Mouse (Mus musculus): ENCODE data around the gene Dnmt3b. TPM values are rescaled to one million over a fixed set of nuclear protein-coding genes. Genes with fewer than 3 reads are reported as not detected.
"Not testable (repeated sequence)": the region's sequence is repeated elsewhere in the genome, so short reads cannot be mapped to it uniquely, and the experiment has no call there.

Dnmt3b gene
- polyA plus RNA-seq, 1 experiment from 2014 or later: 7.0 TPM

DNA sequence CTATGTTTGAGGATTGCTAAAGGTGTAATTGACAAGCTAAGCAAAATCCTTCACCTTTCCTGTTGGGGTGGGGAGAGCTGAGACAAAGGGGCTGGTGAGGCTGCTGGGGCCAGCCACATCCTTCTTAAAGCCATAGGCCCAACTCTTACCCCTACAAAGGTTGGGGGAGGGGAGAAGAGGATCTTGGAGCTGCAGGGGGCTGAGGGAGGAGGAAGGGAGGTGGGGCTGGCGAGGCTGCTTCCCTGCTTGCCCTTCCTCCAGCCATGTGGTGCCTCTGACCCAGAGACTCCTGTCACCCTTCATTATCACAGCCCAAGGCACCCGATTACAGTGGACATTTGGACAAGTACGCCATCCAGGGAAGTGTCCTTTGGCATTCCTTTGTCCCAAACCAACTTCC is 2.4 kb downstream of the Dnmt3b start:
- no peak overlapping the region for H3K4me3 ChIP-seq (replicated peaks; ENCODE audit: low read length)
- H3K9me3 ChIP-seq (replicated peaks; ENCODE audit: control insufficient read depth, low read length): no peaks in the 10 kb centered on the region
- H3K9ac ChIP-seq (ENCODE audit: low read length): no peak overlapping the region
- no peak for ATAC-seq (ENCODE audit: insufficient read depth, low FRiP score)
- peaks cover 8% of the 10 kb centered on the region; the same call in 1 of the 2 replicates for H3K4me1 ChIP-seq (ENCODE audit: control insufficient read depth, insufficient read depth, low read length)
- H3K27ac ChIP-seq (ENCODE audit: low read length): no peak overlapping the region
- no peak overlapping the region for H3K4me2 ChIP-seq (ENCODE audit: low read depth, low read length)
- H3K27me3 ChIP-seq (ENCODE audit: control insufficient read depth, insufficient read depth, low read length): no peaks in the 10 kb centered on the region
- WGBS: 57% methylated on average over 3 of the region's 3 CpGs
- H3K36me3 ChIP-seq (ENCODE audit: control insufficient read depth, insufficient read depth, low read length): no peaks in the 10 kb centered on the region

DNA sequence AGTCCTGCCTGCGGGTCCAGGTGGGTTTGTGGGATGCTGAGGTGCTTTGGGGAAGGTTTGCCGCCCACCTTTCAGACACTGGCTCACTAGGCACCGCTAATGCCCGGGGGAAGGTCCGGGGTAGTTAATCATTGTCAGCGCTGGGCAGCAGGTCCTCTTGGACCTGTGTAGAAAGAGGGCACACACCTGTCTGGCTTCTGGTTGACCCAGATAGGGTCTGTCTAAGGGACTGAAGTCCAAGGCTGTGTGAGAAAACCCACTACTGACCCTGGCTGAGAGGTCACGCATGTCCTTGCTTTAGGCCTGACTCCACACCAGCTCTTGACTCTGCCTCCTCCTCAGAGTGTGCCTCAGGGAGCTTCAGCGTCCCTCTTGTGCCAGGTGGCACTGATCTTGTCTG is 8.4 kb downstream of the Dnmt3b start:
- H3K4me1 ChIP-seq (ENCODE audit: control insufficient read depth, insufficient read depth, low read length); H3K27me3 ChIP-seq (ENCODE audit: control insufficient read depth, insufficient read depth, low read length); H3K27ac ChIP-seq (ENCODE audit: low read length); H3K9ac ChIP-seq (ENCODE audit: low read length); H3K4me2 ChIP-seq (ENCODE audit: low read depth, low read length); ATAC-seq (ENCODE audit: insufficient read depth, low FRiP score); H3K36me3 ChIP-seq (ENCODE audit: control insufficient read depth, insufficient read depth, low read length); H3K4me3 ChIP-seq (replicated peaks; ENCODE audit: low read length); H3K9me3 ChIP-seq (replicated peaks; ENCODE audit: control insufficient read depth, low read length): not testable (repeated sequence)
- 74% methylated on average over 7 of the region's 8 CpGs for WGBS

DNA sequence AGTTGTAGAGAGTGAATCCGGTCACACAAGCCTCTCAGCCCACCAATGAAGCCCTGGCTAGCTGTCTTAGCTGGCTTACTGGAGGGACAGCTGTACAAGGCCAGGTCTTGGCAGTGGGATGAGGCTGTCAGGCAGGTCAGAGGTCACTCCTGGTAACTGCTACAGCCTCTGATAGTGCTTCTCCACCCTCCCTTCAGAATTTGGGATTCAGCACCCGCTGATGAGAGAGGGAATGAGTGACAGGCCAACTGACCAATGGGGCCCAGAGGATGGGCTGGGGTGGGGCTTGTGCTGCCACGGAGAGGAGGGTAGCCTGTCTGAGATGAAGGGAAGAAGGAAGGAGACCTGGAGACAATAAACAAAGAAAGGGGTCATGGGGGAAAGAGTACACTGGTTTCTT is 11.4 kb downstream of the Dnmt3b start:
- peak; percentile 19; the same call in 1 of the 2 replicates for ATAC-seq (ENCODE audit: insufficient read depth, low FRiP score)
- Histone ChIP-seq H3K27me3 (ENCODE audit: control insufficient read depth, insufficient read depth, low read length) (no peaks in the 10 kb centered on the region), H3K4me1 (ENCODE audit: control insufficient read depth, insufficient read depth, low read length) (no peaks in the 10 kb centered on the region), H3K27ac (ENCODE audit: low read length) (no peak overlapping the region), H3K36me3 (ENCODE audit: control insufficient read depth, insufficient read depth, low read length) (no peaks in the 10 kb centered on the region), H3K4me2 (ENCODE audit: low read depth, low read length) (no peak overlapping the region), H3K4me3 (replicated peaks; ENCODE audit: low read length) (no peak overlapping the region), H3K9me3 (replicated peaks; ENCODE audit: control insufficient read depth, low read length) (no peaks in the 10 kb centered on the region), H3K9ac (ENCODE audit: low read length) (no peak overlapping the region)
- WGBS: 32% methylated on average over 3 of the region's 3 CpGs

DNA sequence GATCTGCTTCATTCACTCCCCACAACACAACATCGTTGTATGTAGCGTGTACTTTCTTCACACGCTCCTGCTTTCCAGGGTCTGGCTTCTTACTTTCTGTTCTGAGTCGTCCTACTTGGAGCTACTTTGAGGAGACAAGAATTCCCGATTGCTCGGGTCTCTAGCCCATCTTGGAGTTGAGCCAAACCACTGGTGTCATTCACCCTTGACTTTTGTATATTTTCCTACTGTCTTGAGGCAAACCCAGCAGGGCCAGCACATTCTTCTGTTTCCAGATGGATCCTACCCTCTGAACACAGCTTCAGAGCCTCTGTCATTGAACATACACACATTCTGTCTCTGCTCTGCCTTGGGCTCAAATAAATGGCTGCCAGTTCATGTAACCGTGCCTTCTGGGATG is 16.2 kb downstream of the Dnmt3b start:
- H3K27ac ChIP-seq (ENCODE audit: low read length): no peak overlapping the region
- H3K36me3 ChIP-seq (ENCODE audit: control insufficient read depth, insufficient read depth, low read length): no peaks in the 10 kb centered on the region
- no peak overlapping the region for H3K9ac ChIP-seq (ENCODE audit: low read length)
- no peaks in the 10 kb centered on the region for H3K4me1 ChIP-seq (ENCODE audit: control insufficient read depth, insufficient read depth, low read length)
- no peak for ATAC-seq (ENCODE audit: insufficient read depth, low FRiP score)
- no peak overlapping the region for H3K4me3 ChIP-seq (replicated peaks; ENCODE audit: low read length)
- H3K9me3 ChIP-seq (replicated peaks; ENCODE audit: control insufficient read depth, low read length): no peaks in the 10 kb centered on the region
- H3K4me2 ChIP-seq (ENCODE audit: low read depth, low read length): no peak overlapping the region
- 77% methylated on average over 7 of the region's 7 CpGs for WGBS
- no peaks in the 10 kb centered on the region for H3K27me3 ChIP-seq (ENCODE audit: control insufficient read depth, insufficient read depth, low read length)

DNA sequence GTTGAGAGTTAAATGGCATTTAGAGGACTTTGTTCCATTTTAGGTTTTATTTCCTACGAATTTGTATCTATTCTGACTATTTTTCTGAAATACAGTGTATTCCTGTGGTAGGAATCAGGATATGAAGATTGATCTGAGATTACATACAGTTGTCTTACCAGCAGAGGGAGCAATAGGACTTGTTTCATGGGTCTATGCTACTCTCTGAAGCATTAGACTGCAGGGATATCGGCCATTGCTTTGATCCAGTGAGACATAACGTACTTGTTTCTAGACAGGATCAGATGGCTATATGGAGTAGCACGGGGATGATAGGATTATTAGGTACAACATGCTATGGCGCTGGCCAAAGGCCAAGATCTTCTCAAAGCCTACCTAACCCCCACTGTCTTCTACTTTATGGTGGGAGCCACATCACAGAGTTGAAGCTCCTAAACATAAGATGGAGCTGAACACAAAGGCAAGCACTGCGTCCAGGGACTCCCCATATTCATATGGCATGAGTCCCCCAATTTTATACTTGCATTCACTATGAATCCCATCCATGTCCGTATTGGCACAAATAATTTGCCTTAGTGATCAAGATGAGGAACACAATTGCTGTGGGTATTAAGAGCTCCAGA is 19.6 kb downstream of the Dnmt3b start:
- no peaks in the 10 kb centered on the region for H3K36me3 ChIP-seq (ENCODE audit: control insufficient read depth, insufficient read depth, low read length)
- no peaks in the 10 kb centered on the region for H3K27me3 ChIP-seq (ENCODE audit: control insufficient read depth, insufficient read depth, low read length)
- H3K9ac ChIP-seq (ENCODE audit: low read length): no peak overlapping the region
- no peak for ATAC-seq (ENCODE audit: insufficient read depth, low FRiP score)
- H3K27ac ChIP-seq (ENCODE audit: low read length): no peak overlapping the region
- no peak overlapping the region for H3K4me2 ChIP-seq (ENCODE audit: low read depth, low read length)
- WGBS: 60% methylated on average over 7 of the region's 7 CpGs
- H3K4me1 ChIP-seq (ENCODE audit: control insufficient read depth, insufficient read depth, low read length): no peaks in the 10 kb centered on the region
- H3K9me3 ChIP-seq (replicated peaks; ENCODE audit: control insufficient read depth, low read length): no peaks in the 10 kb centered on the region
- no peak overlapping the region for H3K4me3 ChIP-seq (replicated peaks; ENCODE audit: low read length)

DNA sequence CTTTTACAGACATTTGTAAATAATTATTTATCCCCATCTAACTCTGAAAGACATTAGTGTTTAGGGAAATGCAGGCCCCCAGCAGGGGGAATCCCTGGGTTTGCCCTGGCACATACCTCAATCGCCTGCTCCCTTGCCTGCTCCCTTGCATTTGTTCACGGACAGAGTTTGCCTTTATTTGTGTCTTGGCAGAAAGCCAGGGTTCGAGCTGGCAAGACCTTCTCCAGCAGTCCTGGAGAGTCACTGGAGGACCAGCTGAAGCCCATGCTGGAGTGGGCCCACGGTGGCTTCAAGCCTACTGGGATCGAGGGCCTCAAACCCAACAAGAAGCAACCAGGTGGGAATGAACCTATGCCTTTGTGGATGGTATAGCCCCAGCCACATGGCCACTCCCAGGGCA is 20.9 kb downstream of the Dnmt3b start:
- H3K27me3 ChIP-seq (ENCODE audit: control insufficient read depth, insufficient read depth, low read length): no peaks in the 10 kb centered on the region
- no peak overlapping the region for H3K9ac ChIP-seq (ENCODE audit: low read length)
- H3K36me3 ChIP-seq (ENCODE audit: control insufficient read depth, insufficient read depth, low read length): no peaks in the 10 kb centered on the region
- no peak overlapping the region for H3K4me2 ChIP-seq (ENCODE audit: low read depth, low read length)
- WGBS: 64% methylated on average over 5 of the region's 5 CpGs
- no peak; the same call in 1 of the 2 replicates for ATAC-seq (ENCODE audit: insufficient read depth, low FRiP score)
- no peaks in the 10 kb centered on the region for H3K4me1 ChIP-seq (ENCODE audit: control insufficient read depth, insufficient read depth, low read length)
- no peaks in the 10 kb centered on the region for H3K9me3 ChIP-seq (replicated peaks; ENCODE audit: control insufficient read depth, low read length)
- H3K4me3 ChIP-seq (replicated peaks; ENCODE audit: low read length): no peak overlapping the region
- H3K27ac ChIP-seq (ENCODE audit: low read length): no peak overlapping the region

DNA sequence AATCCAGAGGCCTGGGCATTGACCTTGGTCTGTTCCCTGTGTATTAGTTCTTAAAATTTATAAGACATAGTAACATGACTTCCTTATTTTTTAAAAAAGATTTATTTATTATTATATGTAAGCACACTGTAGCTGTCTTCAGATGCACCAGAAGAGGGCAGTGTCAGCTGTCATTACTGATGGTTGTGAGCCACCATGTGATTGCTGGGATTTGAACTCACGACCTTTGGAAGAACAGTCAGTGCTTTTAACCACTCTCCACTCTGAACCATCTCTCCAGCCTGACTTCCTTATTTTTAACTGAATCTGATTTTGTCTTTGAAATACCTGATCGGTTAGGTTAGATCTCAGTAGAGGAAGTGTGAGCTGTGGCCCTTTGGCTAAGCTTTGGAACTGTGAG is 23.4 kb downstream of the Dnmt3b start:
- H3K36me3 ChIP-seq (ENCODE audit: control insufficient read depth, insufficient read depth, low read length): no peaks in the 10 kb centered on the region
- 85% methylated on average over 2 of the region's 2 CpGs for WGBS
- H3K4me2 ChIP-seq (ENCODE audit: low read depth, low read length): no peak overlapping the region
- no peak for ATAC-seq (ENCODE audit: insufficient read depth, low FRiP score)
- H3K4me3 ChIP-seq (replicated peaks; ENCODE audit: low read length): no peak overlapping the region
- no peaks in the 10 kb centered on the region for H3K27me3 ChIP-seq (ENCODE audit: control insufficient read depth, insufficient read depth, low read length)
- H3K9me3 ChIP-seq (replicated peaks; ENCODE audit: control insufficient read depth, low read length): no peaks in the 10 kb centered on the region
- no peak overlapping the region for H3K27ac ChIP-seq (ENCODE audit: low read length)
- H3K4me1 ChIP-seq (ENCODE audit: control insufficient read depth, insufficient read depth, low read length): no peaks in the 10 kb centered on the region
- H3K9ac ChIP-seq (ENCODE audit: low read length): no peak overlapping the region

DNA sequence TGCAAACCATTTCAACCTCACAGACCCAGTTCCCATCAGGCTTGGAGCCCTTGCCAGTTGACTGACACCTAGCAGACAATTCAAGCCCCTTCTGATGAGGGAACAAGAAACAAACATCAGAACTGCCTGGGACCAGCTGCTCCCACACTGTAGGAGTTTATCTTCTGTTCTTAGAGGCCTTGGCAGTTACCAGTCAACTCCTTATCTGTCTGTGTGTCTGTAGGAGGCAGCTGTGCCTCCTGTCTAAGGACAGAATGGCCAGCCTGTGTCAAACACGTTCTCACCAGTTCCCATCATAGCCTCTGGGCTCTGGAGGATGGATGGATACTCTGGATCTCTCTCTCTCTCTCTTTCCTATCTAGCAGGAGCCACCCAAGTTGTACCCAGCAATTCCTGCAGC is 26.1 kb downstream of the Dnmt3b start:
- not testable (repeated sequence) for H3K27me3 ChIP-seq (ENCODE audit: control insufficient read depth, insufficient read depth, low read length); H3K4me1 ChIP-seq (ENCODE audit: control insufficient read depth, insufficient read depth, low read length); H3K9ac ChIP-seq (ENCODE audit: low read length); H3K4me2 ChIP-seq (ENCODE audit: low read depth, low read length); H3K36me3 ChIP-seq (ENCODE audit: control insufficient read depth, insufficient read depth, low read length); H3K4me3 ChIP-seq (replicated peaks; ENCODE audit: low read length); ATAC-seq (ENCODE audit: insufficient read depth, low FRiP score); H3K9me3 ChIP-seq (replicated peaks; ENCODE audit: control insufficient read depth, low read length); H3K27ac ChIP-seq (ENCODE audit: low read length)
- 90% methylated on average over 1 of the region's 1 CpGs for WGBS

DNA sequence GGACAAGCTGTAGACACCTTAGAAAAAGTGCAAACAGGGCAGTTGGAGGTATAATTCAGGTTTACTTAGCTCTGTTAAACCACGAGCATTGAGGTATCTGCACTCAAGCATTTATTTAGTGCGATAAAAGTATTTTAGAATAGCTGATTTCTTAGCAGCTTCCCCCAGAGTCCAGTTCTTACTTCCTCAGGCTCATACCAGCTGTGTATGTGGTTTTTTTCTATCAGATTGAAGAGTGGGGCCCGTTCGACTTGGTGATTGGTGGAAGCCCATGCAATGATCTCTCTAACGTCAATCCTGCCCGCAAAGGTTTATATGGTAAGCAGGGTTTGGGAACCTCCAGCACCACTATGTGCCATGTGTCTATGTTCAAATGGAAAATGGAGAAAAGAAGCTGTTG is 27.7 kb downstream of the Dnmt3b start:
- Histone ChIP-seq H3K27ac (ENCODE audit: low read length) (no peak overlapping the region), H3K4me2 (ENCODE audit: low read depth, low read length) (no peak overlapping the region), H3K4me3 (replicated peaks; ENCODE audit: low read length) (no peak overlapping the region), H3K9me3 (replicated peaks; ENCODE audit: control insufficient read depth, low read length) (no peaks in the 10 kb centered on the region), H3K9ac (ENCODE audit: low read length) (no peak overlapping the region), H3K27me3 (ENCODE audit: control insufficient read depth, insufficient read depth, low read length) (no peaks in the 10 kb centered on the region), H3K4me1 (ENCODE audit: control insufficient read depth, insufficient read depth, low read length) (no peaks in the 10 kb centered on the region), H3K36me3 (ENCODE audit: control insufficient read depth, insufficient read depth, low read length) (no peaks in the 10 kb centered on the region)
- WGBS: 87% methylated on average over 6 of the region's 6 CpGs
- no peak for ATAC-seq (ENCODE audit: insufficient read depth, low FRiP score)

DNA sequence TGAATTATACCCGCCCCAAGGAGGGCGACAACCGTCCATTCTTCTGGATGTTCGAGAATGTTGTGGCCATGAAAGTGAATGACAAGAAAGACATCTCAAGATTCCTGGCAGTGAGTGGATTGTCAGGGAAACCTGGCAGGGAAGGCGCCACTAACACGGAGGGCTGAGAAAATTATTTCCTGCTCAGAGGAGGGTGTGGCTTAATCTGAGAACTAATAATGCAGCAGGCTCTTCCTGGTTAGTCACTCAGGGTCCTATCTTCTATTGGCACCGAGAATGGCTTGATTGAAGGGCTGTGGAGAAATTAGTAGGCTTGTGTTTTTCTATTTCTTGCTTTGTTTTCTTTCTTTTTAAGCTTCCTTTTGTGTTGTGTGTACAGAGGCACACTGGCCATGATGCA is 28.3 kb downstream of the Dnmt3b start:
- H3K36me3 ChIP-seq (ENCODE audit: control insufficient read depth, insufficient read depth, low read length): no peaks in the 10 kb centered on the region
- WGBS: 75% methylated on average over 7 of the region's 7 CpGs
- no peaks in the 10 kb centered on the region for H3K27me3 ChIP-seq (ENCODE audit: control insufficient read depth, insufficient read depth, low read length)
- no peaks in the 10 kb centered on the region for H3K9me3 ChIP-seq (replicated peaks; ENCODE audit: control insufficient read depth, low read length)
- no peaks in the 10 kb centered on the region for H3K4me1 ChIP-seq (ENCODE audit: control insufficient read depth, insufficient read depth, low read length)
- ATAC-seq (ENCODE audit: insufficient read depth, low FRiP score): no peak
- H3K27ac ChIP-seq (ENCODE audit: low read length): no peak overlapping the region
- H3K9ac ChIP-seq (ENCODE audit: low read length): no peak overlapping the region
- H3K4me2 ChIP-seq (ENCODE audit: low read depth, low read length): no peak overlapping the region
- no peak overlapping the region for H3K4me3 ChIP-seq (replicated peaks; ENCODE audit: low read length)

Data from stomach, embryonic 16.5 days (tissue).